Comparison of ENCODE assay signal across 24 mouse cellular contexts in the genomic region with DNA sequence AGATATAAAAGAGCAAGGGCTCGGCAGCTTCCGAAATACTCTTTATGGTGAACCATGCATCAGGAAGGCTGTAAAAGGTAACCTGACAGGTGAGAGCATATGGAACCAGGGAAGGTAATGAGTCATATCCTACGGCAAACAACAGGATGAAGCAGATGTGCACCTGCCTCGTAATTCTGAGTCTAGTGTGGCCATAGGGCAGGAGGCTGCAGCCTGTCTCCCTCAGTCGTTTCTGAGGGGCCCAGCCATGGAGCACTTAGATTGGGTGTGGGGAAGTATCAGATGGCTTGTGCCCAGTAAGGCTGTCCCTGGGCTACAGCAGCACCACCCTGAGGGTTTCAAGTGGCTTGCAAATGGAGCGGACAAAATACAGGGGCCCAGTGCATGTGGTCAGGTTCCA. TPM values are rescaled to one million over a fixed set of nuclear protein-coding genes. Genes with fewer than 3 reads are reported as not detected.
A peak's percentile ranks its signal among the peaks of the same experiment; 100 is the strongest.
DNase-seq lines count a peak whose midpoint lies in the region; ATAC-seq lines count a peak whose summit lies in the region.
"Had no signal": no experiment of that assay in that cellular context is flagged by ENCODE, and none has a peak within 500 bp of the region (broad histone marks: within the 10 kb centered on the region; RNA-seq: fewer than 3 reads in every experiment).

No protein-coding gene starts in this region.

- no peaks in the 10 kb centered on the region for H3K9me3 ChIP-seq in forebrain, embryonic 10.5 days
- no peaks in the 10 kb centered on the region for H3K9me3 ChIP-seq in forebrain, embryonic 14.5 days (replicated peaks; ENCODE audit: control insufficient read depth, low read length)
- no peaks in the 10 kb centered on the region for H3K9me3 ChIP-seq in intestine, embryonic 15.5 days
- H3K9me3 ChIP-seq: forebrain, embryonic 15.5 days; heart, embryonic 15.5 days; hindbrain, embryonic 10.5 days had no signal

- no peak for ATAC-seq in forebrain, embryonic 14.5 days
- ATAC-seq in intestine, embryonic 15.5 days: peak; percentile 64
- ATAC-seq: activated CD4-positive, CD25-positive, alpha-beta regulatory T cell, adult 4 months; forebrain, embryonic 15.5 days; hindbrain, postnatal 0 days; inflammation-experienced regulatory T-cells, adult 6 months had no signal

- H3K27me3 ChIP-seq in forebrain, embryonic 10.5 days (ENCODE audit: poor library complexity, severe bottlenecking): no peaks in the 10 kb centered on the region
- H3K27me3 ChIP-seq in forebrain, embryonic 14.5 days (replicated peaks; ENCODE audit: control insufficient read depth, insufficient read depth, low read length): no peaks in the 10 kb centered on the region
- H3K27me3 ChIP-seq in intestine, embryonic 15.5 days (replicated peaks): no peaks in the 10 kb centered on the region
- H3K27me3 ChIP-seq: forebrain, embryonic 15.5 days; heart, embryonic 15.5 days had no signal

- no peak overlapping the region for H3K4me3 ChIP-seq in forebrain, embryonic 10.5 days
- H3K4me3 ChIP-seq in forebrain, embryonic 14.5 days (ENCODE audit: low read depth, low read length): no peak overlapping the region
- no peak overlapping the region for H3K4me3 ChIP-seq in intestine, embryonic 15.5 days (replicated peaks)
- H3K4me3 ChIP-seq: forebrain, embryonic 15.5 days; heart, embryonic 15.5 days; hindbrain, embryonic 10.5 days had no signal

- 0 out of 2 replicates have a peak, but pooled peaks cover 7% of the 10 kb centered on the region for H3K4me1 ChIP-seq in forebrain, embryonic 10.5 days
- H3K4me1 ChIP-seq in forebrain, embryonic 14.5 days (ENCODE audit: control insufficient read depth, insufficient read depth, low read length): no peaks in the 10 kb centered on the region
- H3K4me1 ChIP-seq in intestine, embryonic 15.5 days (replicated peaks): no peaks in the 10 kb centered on the region
- H3K4me1 ChIP-seq: forebrain, embryonic 15.5 days; hindbrain, embryonic 10.5 days had no signal

- no peak overlapping the region for H3K9ac ChIP-seq in forebrain, embryonic 14.5 days (ENCODE audit: low read length)
- no peak overlapping the region for H3K9ac ChIP-seq in intestine, embryonic 15.5 days
- H3K9ac ChIP-seq: forebrain, embryonic 15.5 days; heart, embryonic 15.5 days; hindbrain, embryonic 14.5 days had no signal

- peaks cover 52% of the 10 kb centered on the region for H3K36me3 ChIP-seq in forebrain, embryonic 10.5 days (replicated peaks)
- H3K36me3 ChIP-seq in forebrain, embryonic 14.5 days (ENCODE audit: control insufficient read depth, insufficient read depth, low read length): peaks cover 42% of the 10 kb centered on the region
- H3K36me3 ChIP-seq in intestine, embryonic 15.5 days: peaks cover 19% of the 10 kb centered on the region

- DNase-seq in forebrain, embryonic 10.5 days (ENCODE audit: extremely low spot score, low spot score): peak; percentile 12
- DNase-seq in forebrain, embryonic 14.5 days (ENCODE audit: low spot score): no peak
- DNase-seq in large intestine, adult 2 months (ENCODE audit: low read depth, low spot score): peak; percentile 45
- no peak for DNase-seq in c-Kit-positive CD71-positive TER-119-positive erythroid progenitor cells, embryonic 14.5 days (ENCODE audit: low spot score)
- DNase-seq in lung, postnatal 36 days: no peak
- DNase-seq: adrenal gland, adult 8-10 months; adrenal gland, postnatal 25 days; cerebellum, adult 18-20 months; cerebellum, adult 9-10 months; cerebellum, postnatal 14 days; gastrocnemius, postnatal 10 days; gastrocnemius, postnatal 36 days; heart, postnatal 10 days; heart, postnatal 36 days had no signal

- H3K4me2 ChIP-seq in forebrain, embryonic 14.5 days (ENCODE audit: low read length): no peak overlapping the region
- no peak overlapping the region for H3K4me2 ChIP-seq in intestine, embryonic 15.5 days (replicated peaks)
- H3K4me2 ChIP-seq: forebrain, embryonic 15.5 days; heart, embryonic 11.5 days; heart, embryonic 15.5 days; hindbrain, embryonic 14.5 days had no signal

- 90% methylated on average over 6 of the region's 6 CpGs for WGBS in forebrain, embryonic 10.5 days
- WGBS in forebrain, embryonic 14.5 days: 92% methylated on average over 6 of the region's 6 CpGs
- 60% methylated on average over 6 of the region's 6 CpGs for WGBS in intestine, embryonic 15.5 days
- WGBS in large intestine, adult 2 months: 27% methylated on average over 6 of the region's 6 CpGs

- no peak overlapping the region for H3K27ac ChIP-seq in forebrain, embryonic 10.5 days
- no peak overlapping the region for H3K27ac ChIP-seq in forebrain, embryonic 14.5 days (ENCODE audit: low read depth, low read length)
- H3K27ac ChIP-seq in intestine, embryonic 15.5 days: 0 out of 2 replicates have a peak overlapping the region, but pooled peaks have one; percentile 22
- H3K27ac ChIP-seq: forebrain, embryonic 15.5 days; heart, embryonic 15.5 days; hindbrain, embryonic 10.5 days; hindbrain, embryonic 14.5 days; hindbrain, postnatal 0 days had no signal

RNA-seq across cellular contexts. Expression of a gene that starts 21.9 kb away (rescaled TPM):
- polyA plus RNA-seq in forebrain, embryonic 10.5 days (2016; fragmentation: Nextera tagmentation; extraction: Ambion mirVana): 0.16 and 0.19 TPM in 2 replicates
- polyA plus RNA-seq in forebrain, embryonic 14.5 days (2014; fragmentation: Nextera tagmentation; extraction: Ambion mirVana): 2.7 and 3.9 TPM in 2 replicates
- 0.29 and 0.49 TPM in 2 replicates for polyA plus RNA-seq in intestine, embryonic 15.5 days (2015; fragmentation: Nextera tagmentation; extraction: Ambion mirVana)
- polyA plus RNA-seq in large intestine, adult 2 months (2012; rRNA removed): 0.05 TPM in 1 of 2 replicates, not detected in the other
- polyA plus RNA-seq: activated CD4-positive, CD25-positive, alpha-beta regulatory T cell, adult 4 months; embryonic facial prominence, embryonic 11.5 days; heart, embryonic 11.5 days had no signal

Comparison
In these comparisons a context has a peak if more than half of its experiments do, and no peak if none do; other contexts are left out.
1. DNase-seq: peak in forebrain, embryonic 10.5 days (single experiment) and large intestine, adult 2 months (single experiment); none in forebrain, embryonic 14.5 days (single experiment), c-Kit-positive CD71-positive TER-119-positive erythroid progenitor cells, embryonic 14.5 days (single experiment) and lung, postnatal 36 days (single experiment).